Mouse (Mus musculus) liver, postnatal 0 days (tissue): ENCODE results near the gene Smg9.

Source experiments
- CTCF ChIP-seq: sonication (generic); IDR thresholded peaks from 2 replicates; pipeline ENCODE4 v1.5.1; 2016; ENCODE audit warnings: antibody characterized with exemption, low read depth
- EP300 ChIP-seq: IDR thresholded peaks from 2 replicates; pipeline ENCODE4 v1.6.1; 2016; ENCODE audit warnings: antibody characterized with exemption, low read depth, mild to moderate bottlenecking

GRCm38 (mm10) chr7:24442313-24442712, 42.9 kb downstream of the Smg9 start:
- TF ChIP-seq CTCF, result no peak
- no peak; the same call in 1 of the 2 replicates for TF ChIP-seq EP300
